8 mouse cellular contexts compared by ENCODE assay signal in genomic region chr1:192444658-192445447, GRCm38 (mm10).
DNase-seq lines count a peak whose midpoint lies in the region; ATAC-seq lines count a peak whose summit lies in the region.

No protein-coding gene starts in this region.

- WGBS in limb, embryonic 12.5 days = 53% methylated on average over 7 of the region's 7 CpGs
- 79% methylated on average over 7 of the region's 7 CpGs for WGBS in limb, embryonic 10.5 days
- 59% methylated on average over 7 of the region's 7 CpGs for WGBS in embryonic facial prominence, embryonic 10.5 days

- H3K27me3 ChIP-seq in limb, embryonic 12.5 days = no peaks in the 10 kb centered on the region
- H3K27me3 ChIP-seq in limb, embryonic 10.5 days (ENCODE audit: low read depth, poor library complexity, severe bottlenecking) = no peaks in the 10 kb centered on the region
- H3K27me3 ChIP-seq in embryonic facial prominence, embryonic 10.5 days (replicated peaks; ENCODE audit: low read depth, poor library complexity, severe bottlenecking) = no peaks in the 10 kb centered on the region

- H3K9ac ChIP-seq in limb, embryonic 12.5 days (replicated peaks) = no peak overlapping the region

- H3K4me2 ChIP-seq in limb, embryonic 12.5 days = no peak overlapping the region

- peaks cover 13% of the 10 kb centered on the region; the same call in 1 of the 2 replicates for H3K4me1 ChIP-seq in limb, embryonic 12.5 days (replicated peaks)
- no peaks in the 10 kb centered on the region for H3K4me1 ChIP-seq in limb, embryonic 10.5 days
- peaks cover 11% of the 10 kb centered on the region for H3K4me1 ChIP-seq in embryonic facial prominence, embryonic 10.5 days

- H3K36me3 ChIP-seq in limb, embryonic 12.5 days = no peaks in the 10 kb centered on the region
- no peaks in the 10 kb centered on the region for H3K36me3 ChIP-seq in limb, embryonic 10.5 days
- no peaks in the 10 kb centered on the region for H3K36me3 ChIP-seq in embryonic facial prominence, embryonic 10.5 days (replicated peaks)

- no peaks in the 10 kb centered on the region for H3K9me3 ChIP-seq in limb, embryonic 12.5 days
- H3K9me3 ChIP-seq in limb, embryonic 10.5 days (replicated peaks) = no peaks in the 10 kb centered on the region
- no peaks in the 10 kb centered on the region for H3K9me3 ChIP-seq in embryonic facial prominence, embryonic 10.5 days

- no peak overlapping the region for H3K4me3 ChIP-seq in limb, embryonic 12.5 days (replicated peaks)
- no peak overlapping the region for H3K4me3 ChIP-seq in limb, embryonic 10.5 days
- H3K4me3 ChIP-seq in embryonic facial prominence, embryonic 10.5 days = no peak overlapping the region

- H3K27ac ChIP-seq in limb, embryonic 12.5 days = peak overlapping the region; percentile 12; the same call in 1 of the 2 replicates
- no peak overlapping the region for H3K27ac ChIP-seq in limb, embryonic 10.5 days
- peak overlapping the region; percentile 5; the same call in 1 of the 2 replicates for H3K27ac ChIP-seq in embryonic facial prominence, embryonic 10.5 days (replicated peaks)

- ATAC-seq in limb, embryonic 12.5 days (ENCODE audit: insufficient number of reproducible peaks, insufficient read depth, low FRiP score, low TSS enrichment, low read depth) = peak; percentile 37; the same call in 1 of the 2 replicates

- DNase-seq in limb, embryonic 10.5 days (ENCODE audit: low spot score) = no peak
- peak; percentile 47 for DNase-seq in embryonic facial prominence, embryonic 10.5 days (ENCODE audit: low spot score)
- DNase-seq in gonadal fat pad, adult 2 months (ENCODE audit: low read depth) = peak; percentile 94
- DNase-seq in kidney, postnatal 25 days = peak; percentile 85 to 88
- DNase-seq in lung, postnatal 10 days = peak; percentile 48
- DNase-seq in right cerebral cortex, postnatal 36 days (ENCODE audit: low spot score in 2 of 2) = peak; percentile 72 to 75
- DNase-seq in thymus, adult 18-20 months = no peak

Comparison
In these comparisons a context has a peak if more than half of its experiments do, and no peak if none do; other contexts are left out.
1. DNase-seq: peak in embryonic facial prominence, embryonic 10.5 days (single experiment), gonadal fat pad, adult 2 months (single experiment), kidney, postnatal 25 days (2 of 2), lung, postnatal 10 days (single experiment) and right cerebral cortex, postnatal 36 days (2 of 2); none in limb, embryonic 10.5 days (single experiment) and thymus, adult 18-20 months (0 of 2).